Mouse (Mus musculus) yolk sac, embryonic 10.5 days (tissue): Measurements from ENCODE around the gene Gm14139.
"Not testable (repeated sequence)": the region's sequence is repeated elsewhere in the genome, so short reads cannot be mapped to it uniquely, and the experiment has no call there.

ENCODE experiments used
- DNase-seq: peaks from one replicate; pipeline ENCODE4 v3.0.0-alpha.2; 2017; ENCODE audit warnings: low spot score

Gm14139 gene

GRCm38 (mm10) chr2:150181570-150181999 lies at the start of gene Gm14139:
Gene Gm14139 (plus strand): TSS chr2:150181755.
- DNase-seq: peak; percentile 3

GRCm38 (mm10) chr2:150132002-150132401 lies 49.6 kb upstream of the Gm14139 start:
- DNase-seq: not testable (repeated sequence)

- no peak for DNase-seq
These were observed 48.8 kb upstream of the Gm14139 start for GRCm38 (mm10) chr2:150132773-150133172.

- DNase-seq: peak; percentile 85
These were observed 45.1 kb upstream of the Gm14139 start, which contains the start of gene Zfp120 for GRCm38 (mm10) chr2:150136435-150136897. Gene Zfp120 (minus strand): TSS chr2:150136708.

- DNase-seq: no peak
These were observed 14.9 kb upstream of the Gm14139 start for GRCm38 (mm10) chr2:150166703-150167102.

- DNase-seq: no peak
These were observed 7.7 kb upstream of the Gm14139 start for GRCm38 (mm10) chr2:150173833-150174232.

- not testable (repeated sequence) for DNase-seq
These were observed 2.0 kb upstream of the Gm14139 start, which contains the start of gene Gm10770 for GRCm38 (mm10) chr2:150179579-150179978. Gene Gm10770 (minus strand): TSS chr2:150179679.

- not testable (repeated sequence) for DNase-seq
These were observed 509 bp upstream of the Gm14139 start for GRCm38 (mm10) chr2:150181046-150181445.

GRCm38 (mm10) chr2:150217600-150218362 lies 36.2 kb downstream of the Gm14139 start, which contains the start of gene Zfp937:
Gene Zfp937 (plus strand): TSS chr2:150218073.
- DNase-seq: peak; percentile 62

GRCm38 (mm10) chr2:150218363-150218725 lies 36.8 kb downstream of the Gm14139 start:
- not testable (repeated sequence) for DNase-seq

- DNase-seq: not testable (repeated sequence)
These were observed 41.7 kb downstream of the Gm14139 start for GRCm38 (mm10) chr2:150223263-150223662.
